Mouse (Mus musculus): Measurements from ENCODE around the gene Iah1.

Gene Iah1

DNA sequence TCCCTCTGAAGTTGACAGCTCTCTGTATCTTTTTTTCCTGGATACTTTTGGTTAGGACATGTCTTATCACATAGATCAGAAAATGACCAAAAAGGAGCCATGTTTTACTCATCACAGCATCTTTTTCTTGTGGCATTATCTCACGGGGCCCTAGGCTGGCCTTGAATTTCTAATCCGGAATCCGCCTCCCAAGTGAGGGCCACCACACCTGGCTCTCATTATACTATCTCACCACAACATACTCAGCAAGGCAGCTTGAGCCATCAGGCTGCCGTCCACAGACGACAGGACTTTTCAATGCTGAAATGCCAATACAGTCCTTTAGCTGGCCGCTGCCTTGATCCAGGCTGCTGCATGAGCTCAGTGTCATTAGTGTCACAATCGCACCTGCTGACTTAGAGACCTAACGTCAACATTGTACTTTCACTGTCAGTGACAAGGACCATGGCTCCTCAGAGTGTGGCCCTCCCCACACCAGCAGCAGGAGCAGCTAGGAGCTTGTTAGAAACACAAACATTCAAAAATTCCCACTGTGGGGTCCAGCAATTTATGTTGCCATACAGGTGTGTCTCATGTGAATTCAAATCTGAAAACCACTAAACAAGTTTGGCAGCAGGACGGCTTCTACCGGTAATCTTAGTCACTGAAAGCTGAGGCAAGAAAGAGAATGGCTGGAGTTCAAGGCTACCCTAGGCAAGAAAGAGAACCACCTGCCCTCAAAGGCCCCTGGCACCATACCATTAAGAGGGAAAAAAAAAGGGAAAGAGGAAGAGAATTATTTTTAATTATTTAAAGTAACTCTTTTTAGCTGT, 48.6 kb downstream of the Iah1 start:
- no peak for DNase-seq (ENCODE audit: low spot score in 2 of 2)

DNA sequence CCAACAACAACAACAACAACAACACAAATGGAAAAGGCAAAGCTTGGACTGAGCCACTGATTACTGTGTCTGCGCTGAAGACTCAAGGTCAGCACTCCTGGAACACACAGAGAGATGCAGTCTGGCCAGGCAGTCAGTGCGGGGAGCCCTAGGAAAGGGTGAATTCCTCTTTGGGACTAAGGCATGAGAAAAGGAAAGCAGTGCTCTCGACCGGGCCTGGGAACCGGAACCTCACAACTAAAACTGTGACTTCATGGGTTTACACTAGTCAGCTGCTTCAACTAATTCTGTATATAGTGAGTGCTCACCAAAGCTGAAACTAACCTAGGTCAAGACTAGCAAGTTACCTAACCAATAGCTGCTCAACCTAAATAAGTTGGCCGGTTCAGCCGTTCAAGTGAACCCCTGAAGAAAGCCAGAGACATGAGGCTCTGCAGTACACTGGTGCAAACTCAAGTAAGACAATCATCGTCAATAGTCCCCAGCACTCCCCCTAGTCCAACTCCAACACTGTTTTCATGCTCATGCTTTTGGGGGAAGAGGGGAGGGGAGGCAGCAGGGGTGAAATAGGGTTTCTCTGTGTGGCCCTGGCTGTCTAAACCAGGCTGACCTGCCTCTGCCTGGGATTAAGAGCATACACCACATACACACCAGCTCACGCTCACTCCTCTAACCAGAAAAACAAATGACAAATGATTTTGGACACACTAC, 52.3 kb downstream of the Iah1 start:
- DNase-seq (ENCODE audit: low spot score in 2 of 2) = no peak

DNA sequence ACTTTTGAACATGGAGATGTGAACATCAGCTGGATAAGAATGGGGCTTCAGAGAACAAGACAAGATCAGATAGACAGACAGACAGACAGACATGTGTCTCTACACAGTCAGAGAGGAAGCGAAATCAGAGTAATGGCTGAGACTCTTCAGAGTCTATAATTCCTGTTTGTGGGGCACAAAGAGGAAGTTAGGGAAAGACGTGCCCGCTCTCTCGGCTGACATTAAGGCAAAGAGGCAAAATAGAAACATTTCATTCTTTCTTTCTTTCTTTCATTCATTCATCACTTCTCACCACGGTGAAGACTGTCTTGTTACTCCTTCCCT, 52.9 kb downstream of the Iah1 start:
- no peak for DNase-seq (ENCODE audit: low spot score in 2 of 2)

- no peak for DNase-seq (ENCODE audit: low spot score in 2 of 2)
These were observed 53.9 kb downstream of the Iah1 start for GRCm38 (mm10) chr12:21370035-21370611.

DNA sequence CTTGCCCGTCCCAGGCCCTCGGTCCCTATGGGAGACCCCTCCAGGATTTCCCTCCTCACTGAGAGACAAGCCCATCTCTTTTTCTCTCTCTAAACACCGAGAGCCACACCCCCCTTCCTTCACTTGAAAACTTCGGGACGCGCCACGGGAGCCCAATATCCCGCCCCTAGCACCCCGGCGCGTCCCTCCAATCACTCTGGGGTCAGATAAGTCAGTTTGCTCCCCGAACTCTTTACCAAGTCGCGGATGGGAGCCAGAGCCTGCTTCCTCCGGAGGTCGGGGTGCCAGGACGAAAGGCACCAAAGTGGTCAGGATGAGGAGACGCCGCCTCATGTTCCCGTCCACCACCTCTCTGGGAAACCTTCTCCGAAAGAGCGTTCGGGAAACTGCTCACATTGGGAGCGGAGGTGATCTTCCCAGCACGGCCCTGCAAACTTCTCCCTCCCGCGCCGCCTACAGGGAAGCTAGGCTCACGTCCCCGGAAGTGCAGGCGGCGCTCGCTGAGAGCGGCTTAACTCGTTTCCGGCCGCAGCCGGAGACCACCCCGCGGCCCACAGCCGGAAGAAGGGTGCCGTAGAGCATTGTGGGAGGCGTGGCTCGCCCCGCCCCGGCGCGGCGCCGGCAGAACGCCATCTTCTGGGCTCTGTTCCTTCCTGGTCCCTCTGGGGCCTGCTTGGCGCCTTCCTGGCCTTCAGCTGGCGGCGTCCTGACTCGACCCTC, 57.1 kb downstream of the Iah1 start, which contains the start of gene Adam17:
Gene Adam17 (minus strand): TSS at position 533 of the 720 bp plus-strand sequence.
- peak; percentile 93 to 95 for DNase-seq (ENCODE audit: low spot score in 2 of 2)
